Mouse (Mus musculus) intestine, postnatal 0 days (tissue): Measurements from ENCODE around the gene Rnf220. TPM values are rescaled to one million over a fixed set of nuclear protein-coding genes. Genes with fewer than 3 reads are reported as not detected.
A peak's percentile ranks its signal among the peaks of the same experiment; 100 is the strongest.

ENCODE experiments used
- ATAC-seq: fragments of 200-750 bp; cut with Nextera tagmentation; 2 replicates; pipeline ENCODE4 v1.8.0; 2017; ENCODE audit warnings: mild to moderate bottlenecking, moderate TSS enrichment, moderate library complexity
- H3K27ac ChIP-seq: fragments of 300-500 bp; sonication (generic); 2 replicates; pipeline ENCODE4 v1.5.1; 2014; ENCODE audit warnings: mild to moderate bottlenecking, low read depth, low read length, moderate library complexity
- H3K27me3 ChIP-seq: fragments of 300-500 bp; sonication (generic); replicated peaks from 2 replicates; pipeline ENCODE4 v1.6.1; 2014; ENCODE audit warnings: low read length, mixed read lengths; ENCODE audit not compliant: control insufficient read depth, insufficient read depth
- H3K36me3 ChIP-seq: fragments of 300-500 bp; sonication (generic); 2 replicates; pipeline ENCODE4 v1.6.1; 2014; ENCODE audit warnings: mild to moderate bottlenecking, moderate library complexity; ENCODE audit not compliant: control insufficient read depth, insufficient read depth
- H3K4me1 ChIP-seq: fragments of 300-500 bp; sonication (generic); replicated peaks from 2 replicates; pipeline ENCODE4 v1.6.1; 2014; ENCODE audit warnings: antibody characterized with exemption, low read length, mixed read lengths; ENCODE audit not compliant: control insufficient read depth, insufficient read depth
- H3K4me2 ChIP-seq: fragments of 300-500 bp; sonication (generic); replicated peaks from 2 replicates; pipeline ENCODE4 v1.6.1; 2014; ENCODE audit warnings: low read depth, mild to moderate bottlenecking, moderate library complexity
- H3K4me3 ChIP-seq: fragments of 300-500 bp; sonication (generic); 2 replicates; pipeline ENCODE4 v1.5.1; 2014; ENCODE audit warnings: low read depth, low read length
- H3K9ac ChIP-seq: fragments of 300-500 bp; sonication (generic); 2 replicates; pipeline ENCODE4 v1.6.1; 2014; ENCODE audit warnings: mild to moderate bottlenecking, low read depth, low read length
- H3K9me3 ChIP-seq: fragments of 300-500 bp; sonication (generic); 2 replicates; pipeline ENCODE4 v1.6.1; 2016; ENCODE audit warnings: mixed run types; ENCODE audit not compliant: control insufficient read depth
- CTCF ChIP-seq: sonication (generic); IDR thresholded peaks from 2 replicates; pipeline ENCODE4 v1.5.1; 2016; ENCODE audit warnings: low read depth, mild to moderate bottlenecking, control low read depth, antibody characterized with exemption, moderate library complexity
- WGBS: fragments of 180-500 bp; shearing (Covaris S2); extraction: QIAGEN DNeasy Blood & Tissue Kit; methylation state at CpG from one replicate; pipeline ENCODE4 v1.1.7; 2014; 5-methylcytosine and 5-hydroxymethylcytosine counted together
- polyA plus RNA-seq: library from polyadenylated mRNA; unstranded; fragments of >200 nt; fragmentation: Nextera tagmentation; extraction: Ambion mirVana; gene quantifications from 2 replicates; pipeline ENCODE4 v1.2.1, GENCODE M21; 2015

Rnf220 gene
- polyA plus RNA-seq, 1 experiment from 2014 or later = 35.9 TPM

- Histone ChIP-seq H3K9me3 (no peaks in the 10 kb centered on the region), H3K9ac (no peak overlapping the region), H3K4me2 (no peak overlapping the region), H3K27ac (no peak overlapping the region), H3K27me3 (peaks cover 14% of the 10 kb centered on the region; the same call in 1 of the 2 replicates), H3K36me3 (no peaks in the 10 kb centered on the region), H3K4me1 (no peaks in the 10 kb centered on the region), H3K4me3 (no peak overlapping the region)
- no peak for ATAC-seq
- TF ChIP-seq CTCF = no peak
- 60% methylated on average over 7 of the region's 7 CpGs for WGBS
Measured at GRCm38 (mm10) chr4:117393027-117393426, 103.8 kb downstream of the Rnf220 start.

DNA sequence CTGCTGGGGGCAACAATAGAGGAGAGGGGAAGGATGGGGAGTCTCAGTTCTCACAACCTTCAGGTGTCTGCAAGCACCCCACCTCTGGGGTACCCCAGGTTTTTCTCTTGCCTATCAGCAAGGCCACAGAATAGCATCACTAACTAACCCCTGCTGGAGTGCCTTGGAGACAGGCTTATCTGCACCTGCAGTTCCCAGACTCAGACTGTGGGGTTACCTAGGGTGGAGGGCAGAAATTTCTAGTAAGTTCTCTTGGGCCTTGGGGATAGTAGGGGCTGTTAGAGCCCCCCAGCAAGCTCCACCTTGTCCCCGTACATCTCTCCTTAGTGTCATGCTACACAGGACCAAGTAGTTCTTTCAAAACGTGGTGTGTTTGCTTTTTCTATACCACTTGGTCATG lies 104.5 kb downstream of the Rnf220 start:
- Histone ChIP-seq H3K4me3 (no peak overlapping the region), H3K4me2 (no peak overlapping the region), H3K9me3 (no peaks in the 10 kb centered on the region), H3K9ac (no peak overlapping the region), H3K36me3 (no peaks in the 10 kb centered on the region), H3K27me3 (peaks cover 14% of the 10 kb centered on the region; the same call in 1 of the 2 replicates), H3K27ac (no peak overlapping the region), H3K4me1 (no peaks in the 10 kb centered on the region)
- TF ChIP-seq CTCF = no peak
- WGBS = 53% methylated on average over 2 of the region's 2 CpGs
- ATAC-seq = no peak

DNA sequence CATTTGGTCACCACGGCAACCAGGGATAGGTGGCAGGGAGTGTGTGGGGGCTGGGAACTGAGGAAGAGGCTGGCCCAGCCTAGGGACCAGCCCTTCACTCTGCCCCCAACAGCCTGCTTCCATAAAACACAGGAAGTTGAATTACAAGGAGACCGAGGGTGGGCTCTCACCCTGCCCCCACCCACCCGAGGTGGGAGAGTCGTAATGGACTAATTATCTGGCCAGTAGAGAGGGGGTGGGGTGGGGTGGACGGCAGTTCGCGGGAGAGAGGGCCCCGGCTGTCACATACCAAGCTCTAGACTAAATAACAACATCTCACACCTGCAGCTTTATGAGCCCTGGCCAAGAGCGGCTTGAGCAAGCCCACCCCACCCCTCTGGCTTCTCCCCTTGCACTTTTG lies 104.9 kb downstream of the Rnf220 start:
- no peak overlapping the region for H3K4me3 ChIP-seq
- 6% methylated on average over 8 of the region's 9 CpGs for WGBS
- no peak overlapping the region for H3K27ac ChIP-seq
- no peak for ATAC-seq
- H3K4me1 ChIP-seq = no peaks in the 10 kb centered on the region
- 0 out of 2 replicates have a peak overlapping the region, but pooled peaks have one; percentile 14 for H3K4me2 ChIP-seq
- H3K9ac ChIP-seq = no peak overlapping the region
- H3K36me3 ChIP-seq = no peaks in the 10 kb centered on the region
- no peak for TF ChIP-seq CTCF
- no peaks in the 10 kb centered on the region for H3K9me3 ChIP-seq
- peaks cover 14% of the 10 kb centered on the region; the same call in 1 of the 2 replicates for H3K27me3 ChIP-seq

GRCm38 (mm10) chr4:117390850-117391795 lies 105.7 kb downstream of the Rnf220 start:
- no peak for TF ChIP-seq CTCF
- Histone ChIP-seq H3K4me2 (0 out of 2 replicates have a peak overlapping the region, but pooled peaks have one; percentile 14), H3K9ac (no peak overlapping the region), H3K4me3 (no peak overlapping the region), H3K36me3 (no peaks in the 10 kb centered on the region), H3K27ac (no peak overlapping the region), H3K27me3 (peaks cover 14% of the 10 kb centered on the region; the same call in 1 of the 2 replicates), H3K4me1 (no peaks in the 10 kb centered on the region), H3K9me3 (no peaks in the 10 kb centered on the region)
- ATAC-seq = no peak
- WGBS = 38% methylated on average over 22 of the region's 22 CpGs

DNA sequence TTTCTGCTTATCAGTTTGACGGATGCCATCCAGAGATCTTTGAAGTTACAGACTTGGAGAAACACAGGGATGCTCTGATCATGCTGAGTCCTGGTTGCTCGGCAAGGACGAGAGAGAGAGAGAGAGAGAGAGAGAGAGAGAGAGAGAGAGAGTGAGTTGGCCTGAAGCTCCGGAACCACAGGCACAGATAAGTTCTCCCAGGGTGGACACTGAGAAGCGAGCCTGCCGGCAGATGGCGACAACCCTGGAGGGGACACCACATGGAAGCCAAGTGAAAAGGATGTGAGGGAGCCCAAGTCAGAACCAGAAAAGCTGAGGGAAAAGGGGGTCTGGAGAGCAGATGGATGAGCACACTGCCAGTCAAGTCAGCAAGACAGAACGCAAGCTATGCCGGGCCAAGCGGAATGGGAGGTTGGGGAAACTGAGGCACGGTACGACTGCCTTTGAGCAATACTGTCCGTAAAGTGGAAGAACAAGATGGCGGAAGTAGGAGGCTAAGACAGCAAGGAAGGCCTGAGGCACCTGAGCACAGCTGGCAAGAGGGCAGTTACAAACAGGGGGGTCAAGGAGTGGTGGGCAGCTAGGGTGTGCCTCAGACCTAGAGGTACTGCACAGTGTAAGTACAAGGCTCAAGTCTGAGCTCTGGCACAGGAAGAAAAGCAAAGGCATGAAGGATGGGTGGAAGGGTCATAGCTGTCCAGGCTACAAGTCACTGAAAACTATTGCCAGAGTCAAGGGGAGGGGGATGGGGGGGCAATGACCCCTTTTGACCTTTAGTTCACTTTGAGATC lies 107.4 kb downstream of the Rnf220 start:
- ATAC-seq = no peak
- Histone ChIP-seq H3K9me3 (no peaks in the 10 kb centered on the region), H3K4me2 (no peak overlapping the region), H3K9ac (no peak overlapping the region), H3K27ac (no peak overlapping the region), H3K36me3 (no peaks in the 10 kb centered on the region), H3K4me1 (no peaks in the 10 kb centered on the region), H3K27me3 (peaks cover 14% of the 10 kb centered on the region; the same call in 1 of the 2 replicates), H3K4me3 (no peak overlapping the region)
- WGBS = 81% methylated on average over 14 of the region's 14 CpGs
- peak; percentile 60 for TF ChIP-seq CTCF

- Histone ChIP-seq H3K4me3 (no peak overlapping the region), H3K9ac (no peak overlapping the region), H3K27ac (no peak overlapping the region), H3K27me3 (peaks cover 5% of the 10 kb centered on the region; the same call in 1 of the 2 replicates), H3K9me3 (no peaks in the 10 kb centered on the region), H3K36me3 (no peaks in the 10 kb centered on the region), H3K4me2 (no peak overlapping the region), H3K4me1 (no peaks in the 10 kb centered on the region)
- TF ChIP-seq CTCF = no peak
- 96% methylated on average over 1 of the region's 1 CpGs for WGBS
- no peak for ATAC-seq
Measured at GRCm38 (mm10) chr4:117385247-117385646, 111.6 kb downstream of the Rnf220 start.
